Mouse (Mus musculus) limb, embryonic 14.5 days (tissue): ENCODE measurements at regions not wholly inside any gene's neighbourhood (a gene's known extent, or its start where the extent isn't known, plus 50 kb on each side); places are given as distances from the start of the nearest gene placed in this dataset.

Experiments used
- ATAC-seq: fragments of 200-750 bp; cut with Nextera tagmentation; 2 replicates; pipeline ENCODE4 v1.8.0; 2017; ENCODE audit warnings: low read depth, moderate number of reproducible peaks, moderate TSS enrichment; ENCODE audit not compliant: low FRiP score
- DNase-seq: peaks from one replicate; pipeline ENCODE4 v3.0.0-alpha.2; 2015; ENCODE audit warnings: low spot score
- H3K27ac ChIP-seq: fragments of 300-500 bp; sonication (generic); replicated peaks from 2 replicates; pipeline ENCODE4 v1.5.1; 2014; ENCODE audit warnings: low read depth, mild to moderate bottlenecking, low read length, moderate library complexity, mixed read lengths
- H3K27me3 ChIP-seq: fragments of 300-500 bp; sonication (generic); 2 replicates; pipeline ENCODE4 v1.6.1; 2014; ENCODE audit warnings: low read length, mixed read lengths; ENCODE audit not compliant: control insufficient read depth, insufficient read depth
- H3K36me3 ChIP-seq: fragments of 300-500 bp; sonication (generic); 2 replicates; pipeline ENCODE4 v1.6.1; 2014; ENCODE audit warnings: mild to moderate bottlenecking, low read length, moderate library complexity, mixed read lengths; ENCODE audit not compliant: control insufficient read depth, insufficient read depth
- H3K4me1 ChIP-seq: fragments of 300-500 bp; sonication (generic); 2 replicates; pipeline ENCODE4 v1.6.1; 2014; ENCODE audit warnings: antibody characterized with exemption, low read length, mixed read lengths; ENCODE audit not compliant: control insufficient read depth, insufficient read depth
- H3K4me2 ChIP-seq: fragments of 300-500 bp; sonication (generic); replicated peaks from 2 replicates; pipeline ENCODE4 v1.6.1; 2014; ENCODE audit warnings: low read depth, mild to moderate bottlenecking, low read length, moderate library complexity; ENCODE audit not compliant: severe bottlenecking
- H3K4me3 ChIP-seq: fragments of 300-500 bp; sonication (generic); replicated peaks from 2 replicates; pipeline ENCODE4 v1.5.1; 2014; ENCODE audit warnings: low read length
- H3K9ac ChIP-seq: fragments of 300-500 bp; sonication (generic); 2 replicates; pipeline ENCODE4 v1.6.1; 2014; ENCODE audit warnings: mild to moderate bottlenecking, low read depth, low read length, moderate library complexity; ENCODE audit not compliant: severe bottlenecking
- H3K9me3 ChIP-seq: fragments of 300-500 bp; sonication (generic); 2 replicates; pipeline ENCODE4 v1.6.1; 2016; ENCODE audit warnings: low read length; ENCODE audit not compliant: control insufficient read depth
- POLR2A ChIP-seq: fragments of 200-500 bp; IDR thresholded peaks from 2 replicates; pipeline ENCODE4 v1.8.0; 2012; ENCODE audit warnings: inconsistent platforms, mild to moderate bottlenecking, moderate library complexity, borderline replicate concordance; ENCODE audit not compliant: insufficient read depth, insufficient read length; ENCODE audit errors: extremely low read depth
- WGBS: fragments of 180-500 bp; shearing (Covaris S2); extraction: QIAGEN DNeasy Blood & Tissue Kit; methylation state at CpG from one replicate; pipeline ENCODE4 v1.1.7; 2014; 5-methylcytosine and 5-hydroxymethylcytosine counted together

DNA sequence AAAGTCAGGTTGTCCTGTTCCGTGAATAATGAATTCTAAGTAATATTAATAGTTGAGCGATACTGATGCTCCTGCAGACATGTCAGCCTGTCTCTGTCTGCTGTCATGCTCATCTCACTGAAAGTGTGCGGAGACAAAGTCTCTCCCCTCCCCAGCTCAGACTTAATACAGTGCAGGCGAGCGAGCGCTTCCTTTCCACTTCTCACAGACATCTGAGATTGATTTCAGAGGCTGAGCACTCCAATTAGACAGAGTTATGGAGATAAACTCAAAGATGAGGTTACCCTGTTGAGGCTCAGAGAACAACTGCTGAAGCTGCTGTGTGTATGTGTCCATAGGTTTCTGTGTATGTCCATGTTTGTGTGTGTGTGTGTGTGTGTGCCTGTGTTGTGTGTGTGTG lies 668.7 kb upstream of the 3110018I06Rik start:
- H3K4me3 ChIP-seq = no peak overlapping the region
- no peak overlapping the region for H3K4me2 ChIP-seq
- DNase-seq (no peak), ATAC-seq (no peak)
- H3K27me3 ChIP-seq = no peaks in the 10 kb centered on the region
- H3K9ac ChIP-seq = no peak overlapping the region
- no peaks in the 10 kb centered on the region for H3K9me3 ChIP-seq
- no peaks in the 10 kb centered on the region for H3K4me1 ChIP-seq
- H3K27ac ChIP-seq = no peak overlapping the region
- no peak for TF ChIP-seq POLR2A
- no peaks in the 10 kb centered on the region for H3K36me3 ChIP-seq
- 48% methylated on average over 6 of the region's 6 CpGs for WGBS

- H3K27me3 ChIP-seq = no peaks in the 10 kb centered on the region
- DNase-seq (no peak), ATAC-seq (no peak)
- H3K9me3 ChIP-seq = no peaks in the 10 kb centered on the region
- no peak overlapping the region for H3K27ac ChIP-seq
- TF ChIP-seq POLR2A = no peak
- WGBS = 91% methylated on average over 4 of the region's 4 CpGs
- no peaks in the 10 kb centered on the region for H3K36me3 ChIP-seq
- H3K4me2 ChIP-seq = no peak overlapping the region
- no peaks in the 10 kb centered on the region for H3K4me1 ChIP-seq
- H3K9ac ChIP-seq = no peak overlapping the region
- H3K4me3 ChIP-seq = no peak overlapping the region
These were observed 666.1 kb upstream of the 3110018I06Rik start for GRCm38 (mm10) chr12:106822311-106822710.

GRCm38 (mm10) chr12:106828542-106828941 lies 659.9 kb upstream of the 3110018I06Rik start:
- H3K9ac ChIP-seq = no peak overlapping the region
- no peak for TF ChIP-seq POLR2A
- no peak overlapping the region for H3K4me2 ChIP-seq
- peaks cover 14% of the 10 kb centered on the region for H3K4me1 ChIP-seq
- WGBS = 11% methylated on average over 3 of the region's 3 CpGs
- H3K4me3 ChIP-seq = no peak overlapping the region
- H3K36me3 ChIP-seq = no peaks in the 10 kb centered on the region
- H3K27ac ChIP-seq = no peak overlapping the region
- no peaks in the 10 kb centered on the region for H3K27me3 ChIP-seq
- DNase-seq (no peak), ATAC-seq (no peak)
- H3K9me3 ChIP-seq = no peaks in the 10 kb centered on the region

GRCm38 (mm10) chr12:106829323-106829722 lies 659.1 kb upstream of the 3110018I06Rik start:
- no peak overlapping the region for H3K4me3 ChIP-seq
- no peak for TF ChIP-seq POLR2A
- H3K9ac ChIP-seq = no peak overlapping the region
- no peaks in the 10 kb centered on the region for H3K9me3 ChIP-seq
- no peak overlapping the region for H3K27ac ChIP-seq
- DNase-seq (no peak), ATAC-seq (no peak)
- peaks cover 14% of the 10 kb centered on the region for H3K4me1 ChIP-seq
- H3K27me3 ChIP-seq = no peaks in the 10 kb centered on the region
- H3K36me3 ChIP-seq = no peaks in the 10 kb centered on the region
- no peak overlapping the region for H3K4me2 ChIP-seq
- WGBS = 14% methylated on average over 9 of the region's 9 CpGs

DNA sequence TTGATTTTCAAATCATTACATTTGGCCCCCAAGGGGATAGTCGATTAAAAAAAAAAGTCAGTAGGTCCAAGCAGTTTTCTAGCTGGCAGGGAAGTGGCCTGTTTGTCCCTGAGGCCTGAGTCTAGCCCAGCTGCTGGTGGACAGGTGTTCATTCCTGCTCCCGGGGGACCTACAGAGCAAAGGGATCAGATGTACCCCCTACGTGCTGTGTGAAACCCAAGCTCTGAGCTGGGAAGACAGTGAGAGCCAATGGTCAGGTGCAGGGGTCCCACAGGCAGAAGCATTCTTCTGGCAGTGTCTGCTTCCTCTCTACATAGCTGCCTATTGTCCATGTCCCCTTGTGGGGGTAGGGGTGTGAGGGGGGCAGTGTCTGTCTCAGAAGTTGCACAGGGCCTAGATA lies 653.2 kb upstream of the 3110018I06Rik start:
- Histone ChIP-seq H3K27me3 (no peaks in the 10 kb centered on the region), H3K36me3 (no peaks in the 10 kb centered on the region), H3K27ac (no peak overlapping the region), H3K4me1 (0 out of 2 replicates have a peak, but pooled peaks cover 3% of the 10 kb centered on the region), H3K9me3 (no peaks in the 10 kb centered on the region), H3K4me2 (no peak overlapping the region), H3K4me3 (no peak overlapping the region), H3K9ac (no peak overlapping the region)
- 58% methylated on average over 3 of the region's 3 CpGs for WGBS
- DNase-seq (no peak), ATAC-seq (peak; percentile 53; the same call in 1 of the 2 replicates)
- no peak for TF ChIP-seq POLR2A

GRCm38 (mm10) chr12:106839618-106840017 lies 648.8 kb upstream of the 3110018I06Rik start:
- Histone ChIP-seq H3K9me3 (no peaks in the 10 kb centered on the region), H3K4me1 (peaks cover 4% of the 10 kb centered on the region; the same call in 1 of the 2 replicates), H3K36me3 (no peaks in the 10 kb centered on the region), H3K9ac (no peak overlapping the region), H3K4me2 (no peak overlapping the region), H3K27ac (no peak overlapping the region), H3K27me3 (no peaks in the 10 kb centered on the region), H3K4me3 (no peak overlapping the region)
- WGBS = 52% methylated on average over 5 of the region's 5 CpGs
- no peak for ATAC-seq
- DNase-seq = no peak
- TF ChIP-seq POLR2A = no peak
